Mouse (Mus musculus): ENCODE measurements around the gene Smn1. TPM values are rescaled to one million over a fixed set of nuclear protein-coding genes. Genes with fewer than 3 reads are reported as not detected.
"Not testable (repeated sequence)": the region's sequence is repeated elsewhere in the genome, so short reads cannot be mapped to it uniquely, and the experiment has no call there.

Gene Smn1
- polyA plus RNA-seq, 1 experiment from 2014 or later: 79.2 TPM

GRCm38 (mm10) chr13:100125258-100125643, 599 bp downstream of the Smn1 start:
- no peaks in the 10 kb centered on the region for H3K9me3 ChIP-seq (ENCODE audit: control insufficient read depth, low read length)
- H3K36me3 ChIP-seq (ENCODE audit: control insufficient read depth, insufficient read depth, low read length): peaks cover 18% of the 10 kb centered on the region; the same call in 1 of the 2 replicates
- no peak overlapping the region for H3K27ac ChIP-seq (ENCODE audit: low read depth, low read length)
- no peak for ATAC-seq (replicated peaks; ENCODE audit: low FRiP score)
- H3K4me1 ChIP-seq (replicated peaks; ENCODE audit: control insufficient read depth, insufficient read depth, low read length): peaks cover 4% of the 10 kb centered on the region
- peak overlapping the region; percentile 87 for H3K9ac ChIP-seq (ENCODE audit: low read depth, low read length)
- 3% methylated on average over 10 of the region's 10 CpGs for WGBS
- DNase-seq (ENCODE audit: low spot score): no peak
- peak overlapping the region; percentile 80 for H3K4me2 ChIP-seq
- H3K4me3 ChIP-seq (ENCODE audit: low read depth, low read length): peak overlapping the region; percentile 97
- no peaks in the 10 kb centered on the region for H3K27me3 ChIP-seq (replicated peaks; ENCODE audit: control insufficient read depth, insufficient read depth, low read length)

- Histone ChIP-seq H3K9ac (ENCODE audit: low read depth, low read length) (no peak overlapping the region), H3K27me3 (replicated peaks; ENCODE audit: control insufficient read depth, insufficient read depth, low read length) (no peaks in the 10 kb centered on the region), H3K27ac (ENCODE audit: low read depth, low read length) (no peak overlapping the region), H3K4me2 (no peak overlapping the region), H3K4me3 (ENCODE audit: low read depth, low read length) (no peak overlapping the region), H3K9me3 (ENCODE audit: control insufficient read depth, low read length) (no peaks in the 10 kb centered on the region), H3K4me1 (replicated peaks; ENCODE audit: control insufficient read depth, insufficient read depth, low read length) (no peaks in the 10 kb centered on the region), H3K36me3 (ENCODE audit: control insufficient read depth, insufficient read depth, low read length) (peaks cover 14% of the 10 kb centered on the region)
- no peak for ATAC-seq (replicated peaks; ENCODE audit: low FRiP score)
- no peak for DNase-seq (ENCODE audit: low spot score)
- WGBS: 79% methylated on average over 8 of the region's 8 CpGs
Observed at GRCm38 (mm10) chr13:100141646-100142314, 17.1 kb downstream of the Smn1 start.

- DNase-seq (ENCODE audit: low spot score) (no peak), ATAC-seq (replicated peaks; ENCODE audit: low FRiP score) (no peak)
- Histone ChIP-seq H3K4me3 (ENCODE audit: low read depth, low read length) (no peak overlapping the region), H3K36me3 (ENCODE audit: control insufficient read depth, insufficient read depth, low read length) (no peaks in the 10 kb centered on the region), H3K9ac (ENCODE audit: low read depth, low read length) (no peak overlapping the region), H3K4me1 (replicated peaks; ENCODE audit: control insufficient read depth, insufficient read depth, low read length) (no peaks in the 10 kb centered on the region), H3K27me3 (replicated peaks; ENCODE audit: control insufficient read depth, insufficient read depth, low read length) (no peaks in the 10 kb centered on the region), H3K4me2 (no peak overlapping the region), H3K9me3 (ENCODE audit: control insufficient read depth, low read length) (no peaks in the 10 kb centered on the region), H3K27ac (ENCODE audit: low read depth, low read length) (no peak overlapping the region)
- WGBS: 32% methylated on average over 1 of the region's 1 CpGs
Observed at GRCm38 (mm10) chr13:100152659-100153058, 28.0 kb downstream of the Smn1 start.

GRCm38 (mm10) chr13:100156624-100157023, 32.0 kb downstream of the Smn1 start:
- Histone ChIP-seq H3K9ac (ENCODE audit: low read depth, low read length) (no peak overlapping the region), H3K4me1 (replicated peaks; ENCODE audit: control insufficient read depth, insufficient read depth, low read length) (no peaks in the 10 kb centered on the region), H3K4me3 (ENCODE audit: low read depth, low read length) (no peak overlapping the region), H3K36me3 (ENCODE audit: control insufficient read depth, insufficient read depth, low read length) (no peaks in the 10 kb centered on the region), H3K27me3 (replicated peaks; ENCODE audit: control insufficient read depth, insufficient read depth, low read length) (no peaks in the 10 kb centered on the region), H3K4me2 (no peak overlapping the region), H3K27ac (ENCODE audit: low read depth, low read length) (no peak overlapping the region), H3K9me3 (ENCODE audit: control insufficient read depth, low read length) (no peaks in the 10 kb centered on the region)
- DNase-seq (ENCODE audit: low spot score) (no peak), ATAC-seq (replicated peaks; ENCODE audit: low FRiP score) (no peak)
- 89% methylated on average over 3 of the region's 3 CpGs for WGBS

GRCm38 (mm10) chr13:100161171-100161870, 36.7 kb downstream of the Smn1 start:
- not testable (repeated sequence) for ATAC-seq (replicated peaks; ENCODE audit: low FRiP score); H3K9ac ChIP-seq (ENCODE audit: low read depth, low read length); H3K27me3 ChIP-seq (replicated peaks; ENCODE audit: control insufficient read depth, insufficient read depth, low read length); H3K4me3 ChIP-seq (ENCODE audit: low read depth, low read length); H3K27ac ChIP-seq (ENCODE audit: low read depth, low read length); H3K9me3 ChIP-seq (ENCODE audit: control insufficient read depth, low read length); H3K36me3 ChIP-seq (ENCODE audit: control insufficient read depth, insufficient read depth, low read length); H3K4me2 ChIP-seq; DNase-seq (ENCODE audit: low spot score); H3K4me1 ChIP-seq (replicated peaks; ENCODE audit: control insufficient read depth, insufficient read depth, low read length)
- 81% methylated on average over 11 of the region's 11 CpGs for WGBS

- H3K4me1 ChIP-seq (replicated peaks; ENCODE audit: control insufficient read depth, insufficient read depth, low read length); H3K9me3 ChIP-seq (ENCODE audit: control insufficient read depth, low read length); H3K27me3 ChIP-seq (replicated peaks; ENCODE audit: control insufficient read depth, insufficient read depth, low read length); ATAC-seq (replicated peaks; ENCODE audit: low FRiP score); DNase-seq (ENCODE audit: low spot score); H3K36me3 ChIP-seq (ENCODE audit: control insufficient read depth, insufficient read depth, low read length); H3K4me3 ChIP-seq (ENCODE audit: low read depth, low read length); H3K9ac ChIP-seq (ENCODE audit: low read depth, low read length); H3K27ac ChIP-seq (ENCODE audit: low read depth, low read length); H3K4me2 ChIP-seq: not testable (repeated sequence)
Observed at GRCm38 (mm10) chr13:100162467-100162866, 37.8 kb downstream of the Smn1 start.

DNA sequence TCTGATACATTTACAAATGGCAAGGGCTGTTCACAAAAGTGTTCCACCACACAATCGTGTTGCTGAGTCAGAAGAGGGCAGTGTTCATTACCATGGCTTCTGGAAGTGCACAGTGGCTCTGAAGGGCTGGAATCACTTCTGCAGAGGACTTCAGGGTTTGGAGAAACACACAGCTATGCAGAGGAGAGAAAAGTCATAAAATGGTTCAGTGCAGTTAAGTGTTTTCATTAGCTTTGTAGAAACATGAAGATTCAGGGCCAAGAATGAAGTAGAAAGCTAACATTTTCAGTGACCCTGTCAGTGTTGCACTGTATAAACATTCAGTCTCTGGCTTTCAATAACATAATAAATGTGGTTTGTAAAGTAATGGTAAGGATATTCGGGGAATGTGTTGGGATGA, 41.7 kb downstream of the Smn1 start:
- H3K9ac ChIP-seq (ENCODE audit: low read depth, low read length); DNase-seq (ENCODE audit: low spot score); ATAC-seq (replicated peaks; ENCODE audit: low FRiP score); H3K36me3 ChIP-seq (ENCODE audit: control insufficient read depth, insufficient read depth, low read length); H3K27ac ChIP-seq (ENCODE audit: low read depth, low read length); H3K9me3 ChIP-seq (ENCODE audit: control insufficient read depth, low read length); H3K4me2 ChIP-seq; H3K4me1 ChIP-seq (replicated peaks; ENCODE audit: control insufficient read depth, insufficient read depth, low read length); H3K27me3 ChIP-seq (replicated peaks; ENCODE audit: control insufficient read depth, insufficient read depth, low read length); H3K4me3 ChIP-seq (ENCODE audit: low read depth, low read length): not testable (repeated sequence)
- WGBS: 67% methylated on average over 2 of the region's 2 CpGs

DNA sequence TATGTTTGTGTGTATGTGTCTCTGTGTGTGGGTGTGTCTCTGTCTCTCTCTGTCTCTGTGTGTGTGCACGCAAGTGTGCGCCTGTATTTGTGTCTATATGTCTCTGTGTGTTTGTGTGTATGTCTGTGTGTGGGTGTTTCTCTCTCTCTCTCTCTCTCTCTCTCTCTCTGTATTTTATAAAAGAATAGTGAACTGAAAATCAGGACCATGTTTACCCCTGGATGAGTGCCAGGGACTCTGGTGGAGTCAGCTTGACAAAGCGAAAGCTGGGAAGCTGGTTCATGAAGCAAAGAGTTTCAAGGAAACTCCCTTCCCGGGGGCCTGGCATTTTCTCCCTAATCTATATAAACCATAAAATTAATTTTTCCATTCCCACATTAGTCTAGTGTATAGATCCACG, 49.7 kb downstream of the Smn1 start:
- WGBS: 91% methylated on average over 3 of the region's 5 CpGs
- not testable (repeated sequence) for ATAC-seq (replicated peaks; ENCODE audit: low FRiP score); DNase-seq (ENCODE audit: low spot score); H3K4me1 ChIP-seq (replicated peaks; ENCODE audit: control insufficient read depth, insufficient read depth, low read length); H3K27me3 ChIP-seq (replicated peaks; ENCODE audit: control insufficient read depth, insufficient read depth, low read length); H3K9ac ChIP-seq (ENCODE audit: low read depth, low read length); H3K4me3 ChIP-seq (ENCODE audit: low read depth, low read length); H3K27ac ChIP-seq (ENCODE audit: low read depth, low read length); H3K36me3 ChIP-seq (ENCODE audit: control insufficient read depth, insufficient read depth, low read length); H3K9me3 ChIP-seq (ENCODE audit: control insufficient read depth, low read length); H3K4me2 ChIP-seq

DNA sequence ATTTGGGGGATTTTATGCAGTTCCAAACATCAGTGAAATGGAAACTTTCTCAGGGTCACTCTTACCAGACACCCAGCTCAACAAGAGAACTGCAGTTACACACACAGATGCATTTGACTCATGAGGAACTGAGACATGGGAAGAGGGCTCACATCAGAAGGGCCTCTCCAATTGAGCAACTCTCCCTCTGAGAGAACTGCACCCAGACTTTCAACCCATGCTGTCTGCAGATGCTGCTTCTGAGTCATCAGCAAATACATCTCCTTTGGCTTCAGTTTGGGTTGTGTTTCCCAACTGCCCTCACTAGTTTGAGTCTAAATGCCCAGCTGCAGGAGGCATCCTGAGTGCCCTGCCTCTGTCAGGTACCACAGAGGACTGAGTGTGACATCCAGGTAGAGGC, 58.5 kb downstream of the Smn1 start:
- H3K36me3 ChIP-seq (ENCODE audit: control insufficient read depth, insufficient read depth, low read length); H3K4me2 ChIP-seq; H3K4me3 ChIP-seq (ENCODE audit: low read depth, low read length); DNase-seq (ENCODE audit: low spot score); H3K4me1 ChIP-seq (replicated peaks; ENCODE audit: control insufficient read depth, insufficient read depth, low read length); H3K27me3 ChIP-seq (replicated peaks; ENCODE audit: control insufficient read depth, insufficient read depth, low read length); H3K9ac ChIP-seq (ENCODE audit: low read depth, low read length); H3K9me3 ChIP-seq (ENCODE audit: control insufficient read depth, low read length); ATAC-seq (replicated peaks; ENCODE audit: low FRiP score); H3K27ac ChIP-seq (ENCODE audit: low read depth, low read length): not testable (repeated sequence)

Data from liver, embryonic 11.5 days (tissue).